8 mouse cellular contexts compared by ENCODE assay signal in the genomic region with DNA sequence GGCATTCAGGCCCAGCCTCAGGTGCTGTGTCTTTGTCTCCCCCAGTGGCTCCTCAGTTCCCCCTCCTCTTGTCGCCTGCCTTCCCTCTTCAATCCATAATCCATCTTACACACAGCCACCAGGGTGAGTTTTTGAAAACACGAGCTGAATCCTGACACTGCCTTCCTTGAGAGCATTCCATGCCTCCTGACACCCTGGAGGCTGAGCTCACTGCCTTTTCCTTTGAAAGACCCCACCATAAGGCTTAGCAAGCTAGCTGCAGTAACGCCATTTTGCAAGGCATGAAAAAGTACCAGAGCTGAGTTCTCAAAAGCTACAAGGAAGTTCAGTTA. TPM values are rescaled to one million over a fixed set of nuclear protein-coding genes. Genes with fewer than 3 reads are reported as not detected.
DNase-seq lines count a peak whose midpoint lies in the region; ATAC-seq and TF ChIP-seq lines count a peak whose summit lies in the region.
"Not testable (repeated sequence)": the region's sequence is repeated elsewhere in the genome, so short reads cannot be mapped to it uniquely, and the experiment has no call there.

No protein-coding gene starts in this region.

- H3K4me3 ChIP-seq in bone marrow macrophage, adult 2 months (ENCODE audit: insufficient read depth, low read length) = peak overlapping the region; percentile 52
- peak overlapping the region; percentile 27 for H3K4me3 ChIP-seq in embryonic facial prominence, embryonic 15.5 days (replicated peaks)
- peak overlapping the region; percentile 37 for H3K4me3 ChIP-seq in heart, embryonic 10.5 days
- H3K4me3 ChIP-seq in hindbrain, embryonic 15.5 days = peak overlapping the region; percentile 12; the same call in 1 of the 2 replicates
- H3K4me3 ChIP-seq in layer of hippocampus, adult 2 months = peak overlapping the region; percentile 35; the same call in 1 of the 2 replicates
- not testable (repeated sequence) for H3K4me3 ChIP-seq in liver, embryonic 16.5 days (ENCODE audit: low read depth, low read length)
- H3K4me3 ChIP-seq in midbrain, embryonic 15.5 days = 0 out of 2 replicates have a peak overlapping the region, but pooled peaks have one; percentile 3
- H3K4me3 ChIP-seq in stomach, embryonic 14.5 days (ENCODE audit: low read depth, low read length) = 0 out of 2 replicates have a peak overlapping the region, but pooled peaks have one; percentile 3

- TF ChIP-seq POLR2A in bone marrow macrophage, adult 2 months (IDR thresholded peaks at IDR 0.05; ENCODE audit: borderline replicate concordance, low read depth, low read length) = not testable (repeated sequence)

- peak overlapping the region; percentile 67 for H3K27ac ChIP-seq in bone marrow macrophage, adult 2 months (ENCODE audit: insufficient read depth, low read depth, low read length)
- peak overlapping the region; percentile 92 for H3K27ac ChIP-seq in embryonic facial prominence, embryonic 15.5 days (replicated peaks)
- H3K27ac ChIP-seq in heart, embryonic 10.5 days = peak overlapping the region; percentile 94
- peak overlapping the region; percentile 88 for H3K27ac ChIP-seq in hindbrain, embryonic 15.5 days (replicated peaks)
- H3K27ac ChIP-seq in layer of hippocampus, adult 2 months = peak overlapping the region; percentile 91
- H3K27ac ChIP-seq in liver, embryonic 16.5 days (ENCODE audit: low read length) = not testable (repeated sequence)
- peak overlapping the region; percentile 90 for H3K27ac ChIP-seq in midbrain, embryonic 15.5 days
- H3K27ac ChIP-seq in stomach, embryonic 14.5 days (ENCODE audit: low read length) = peak overlapping the region; percentile 84

- not testable (repeated sequence) for H3K9me3 ChIP-seq in embryonic facial prominence, embryonic 15.5 days (replicated peaks); heart, embryonic 10.5 days; hindbrain, embryonic 15.5 days; liver, embryonic 16.5 days (replicated peaks; ENCODE audit: control insufficient read depth, low read length); midbrain, embryonic 15.5 days; stomach, embryonic 14.5 days (ENCODE audit: control insufficient read depth, low read depth, low read length)

- peaks cover 39% of the 10 kb centered on the region for H3K4me1 ChIP-seq in bone marrow macrophage, adult 2 months (ENCODE audit: control insufficient read depth, insufficient read depth, low read length)
- peaks cover 50% of the 10 kb centered on the region for H3K4me1 ChIP-seq in embryonic facial prominence, embryonic 15.5 days
- peaks cover 51% of the 10 kb centered on the region for H3K4me1 ChIP-seq in heart, embryonic 10.5 days
- peaks cover 50% of the 10 kb centered on the region for H3K4me1 ChIP-seq in hindbrain, embryonic 15.5 days (replicated peaks)
- peaks cover 33% of the 10 kb centered on the region for H3K4me1 ChIP-seq in liver, embryonic 16.5 days (ENCODE audit: control insufficient read depth, low read depth, low read length)
- peaks cover 46% of the 10 kb centered on the region for H3K4me1 ChIP-seq in midbrain, embryonic 15.5 days
- H3K4me1 ChIP-seq in stomach, embryonic 14.5 days (ENCODE audit: control insufficient read depth, insufficient read depth, low read length) = peaks cover 47% of the 10 kb centered on the region

- 5% methylated on average over 3 of the region's 3 CpGs for WGBS in embryonic facial prominence, embryonic 15.5 days
- WGBS in heart, embryonic 10.5 days = 13% methylated on average over 3 of the region's 3 CpGs
- 11% methylated on average over 3 of the region's 3 CpGs for WGBS in hindbrain, embryonic 15.5 days
- 58% methylated on average over 3 of the region's 3 CpGs for WGBS in liver, embryonic 16.5 days (ENCODE audit: insufficient replicate concordance)
- 2% methylated on average over 3 of the region's 3 CpGs for WGBS in midbrain, embryonic 15.5 days
- WGBS in stomach, embryonic 14.5 days = 14% methylated on average over 3 of the region's 3 CpGs

- not testable (repeated sequence) for H3K36me3 ChIP-seq in embryonic facial prominence, embryonic 15.5 days; heart, embryonic 10.5 days; hindbrain, embryonic 15.5 days; liver, embryonic 16.5 days (ENCODE audit: control insufficient read depth, insufficient read depth); midbrain, embryonic 15.5 days (replicated peaks); stomach, embryonic 14.5 days (ENCODE audit: control insufficient read depth, insufficient read depth, low read length)

- peak overlapping the region; percentile 45 for H3K4me2 ChIP-seq in embryonic facial prominence, embryonic 15.5 days (replicated peaks)
- peak overlapping the region; percentile 40 for H3K4me2 ChIP-seq in hindbrain, embryonic 15.5 days
- H3K4me2 ChIP-seq in liver, embryonic 16.5 days (ENCODE audit: low read depth, low read length) = peak overlapping the region; percentile 7; the same call in 1 of the 2 replicates
- H3K4me2 ChIP-seq in midbrain, embryonic 15.5 days = peak overlapping the region; percentile 32
- H3K4me2 ChIP-seq in stomach, embryonic 14.5 days (replicated peaks; ENCODE audit: low read depth, low read length) = peak overlapping the region; percentile 30; the same call in 1 of the 2 replicates

- H3K9ac ChIP-seq in embryonic facial prominence, embryonic 15.5 days = 0 out of 2 replicates have a peak overlapping the region, but pooled peaks have one; percentile 1
- H3K9ac ChIP-seq in hindbrain, embryonic 15.5 days = peak overlapping the region; percentile 26; the same call in 1 of the 2 replicates
- H3K9ac ChIP-seq in liver, embryonic 16.5 days (ENCODE audit: low read depth, low read length); midbrain, embryonic 15.5 days; stomach, embryonic 14.5 days (replicated peaks; ENCODE audit: low read depth, low read length): not testable (repeated sequence)

- DNase-seq in heart, embryonic 10.5 days (ENCODE audit: low spot score); layer of hippocampus, adult 2 months (ENCODE audit: low spot score in 2 of 2): not testable (repeated sequence)

- not testable (repeated sequence) for TF ChIP-seq CTCF in bone marrow macrophage, adult 2 months (IDR thresholded peaks at IDR 0.05; ENCODE audit: low read depth, low read length)
- peak; percentile 44 for TF ChIP-seq CTCF in layer of hippocampus, adult 2 months (conservative IDR thresholded peaks at IDR 0.05)

- not testable (repeated sequence) for H3K27me3 ChIP-seq in embryonic facial prominence, embryonic 15.5 days; heart, embryonic 10.5 days (ENCODE audit: insufficient read depth, poor library complexity, severe bottlenecking); hindbrain, embryonic 15.5 days; midbrain, embryonic 15.5 days (replicated peaks); stomach, embryonic 14.5 days (ENCODE audit: control insufficient read depth, insufficient read depth, low read length)
- peaks cover 37% of the 10 kb centered on the region for H3K27me3 ChIP-seq in liver, embryonic 16.5 days (ENCODE audit: control insufficient read depth, insufficient read depth, low read depth, low read length)

- ATAC-seq in embryonic facial prominence, embryonic 15.5 days (ENCODE audit: insufficient number of reproducible peaks, low FRiP score, low TSS enrichment, low read depth); hindbrain, embryonic 15.5 days (ENCODE audit: low FRiP score, low read depth); liver, embryonic 16.5 days (ENCODE audit: low read depth); midbrain, embryonic 15.5 days (replicated peaks); stomach, embryonic 14.5 days (ENCODE audit: insufficient number of reproducible peaks, insufficient read depth, low FRiP score, low read depth): not testable (repeated sequence)

RNA-seq across cellular contexts. Expression of gene Wasf2, which starts 34.6 kb away (rescaled TPM):
- polyA plus RNA-seq in bone marrow macrophage, adult 2 months (2012; ENCODE audit: insufficient read depth, insufficient read length, missing spikeins) = 133 and 150 TPM in 2 replicates
- polyA plus RNA-seq in embryonic facial prominence, embryonic 15.5 days (2015; fragmentation: Nextera tagmentation; extraction: Ambion mirVana) = 116 and 118 TPM in 2 replicates
- 51.1 and 58.5 TPM in 2 replicates for polyA plus RNA-seq in heart, embryonic 10.5 days (2016; fragmentation: Nextera tagmentation; extraction: Ambion mirVana)
- 30.3 and 31.1 TPM in 2 replicates for polyA plus RNA-seq in hindbrain, embryonic 15.5 days (2015; fragmentation: Nextera tagmentation; extraction: Ambion mirVana)
- total RNA-seq in layer of hippocampus, adult 2 months (2021) = 10 to 100 TPM; 32.0 to 33.1 TPM
- polyA plus RNA-seq in liver, embryonic 16.5 days (2015; fragmentation: Nextera tagmentation; extraction: Ambion mirVana) = 41.4 and 42.7 TPM in 2 replicates
- 27.4 and 27.7 TPM in 2 replicates for polyA plus RNA-seq in midbrain, embryonic 15.5 days (2015; fragmentation: Nextera tagmentation; extraction: Ambion mirVana)
- polyA plus RNA-seq in stomach, embryonic 14.5 days (2014; fragmentation: Nextera tagmentation; extraction: Ambion mirVana) = 120 and 124 TPM in 2 replicates
